Mouse (Mus musculus) embryonic stem cell, embryonic (primary cell): ENCODE results near the gene Itga6.

Experiments used
- CTCF ChIA-PET, 4 experiments: fragments of 300-600 bp in 2 of 4; fragments of 350-600 bp in 2 of 4; sonication (Branson Sonifier 250); formaldehyde crosslinking; loops; one replicate each; lab custom pipeline; 2022; ENCODE audit warnings: inconsistent platforms in 2 of 4; lab: Charles Lee
- POLR2A ChIA-PET, 4 experiments: fragments of 300-600 bp in 2 of 4; fragments of 350-600 bp in 2 of 4; sonication (Branson Sonifier 250); formaldehyde crosslinking; loops; one replicate each; lab custom pipeline; 2022; ENCODE audit warnings: antibody characterized with exemption in 4 of 4, inconsistent platforms in 1 of 4; lab: Charles Lee

Itga6 gene

GRCm38 (mm10) chr2:71773714-71774113 is 28.3 kb downstream of the Itga6 start:
- ChIA-PET CTCF (no interaction called here), POLR2A (no interaction called here)

DNA sequence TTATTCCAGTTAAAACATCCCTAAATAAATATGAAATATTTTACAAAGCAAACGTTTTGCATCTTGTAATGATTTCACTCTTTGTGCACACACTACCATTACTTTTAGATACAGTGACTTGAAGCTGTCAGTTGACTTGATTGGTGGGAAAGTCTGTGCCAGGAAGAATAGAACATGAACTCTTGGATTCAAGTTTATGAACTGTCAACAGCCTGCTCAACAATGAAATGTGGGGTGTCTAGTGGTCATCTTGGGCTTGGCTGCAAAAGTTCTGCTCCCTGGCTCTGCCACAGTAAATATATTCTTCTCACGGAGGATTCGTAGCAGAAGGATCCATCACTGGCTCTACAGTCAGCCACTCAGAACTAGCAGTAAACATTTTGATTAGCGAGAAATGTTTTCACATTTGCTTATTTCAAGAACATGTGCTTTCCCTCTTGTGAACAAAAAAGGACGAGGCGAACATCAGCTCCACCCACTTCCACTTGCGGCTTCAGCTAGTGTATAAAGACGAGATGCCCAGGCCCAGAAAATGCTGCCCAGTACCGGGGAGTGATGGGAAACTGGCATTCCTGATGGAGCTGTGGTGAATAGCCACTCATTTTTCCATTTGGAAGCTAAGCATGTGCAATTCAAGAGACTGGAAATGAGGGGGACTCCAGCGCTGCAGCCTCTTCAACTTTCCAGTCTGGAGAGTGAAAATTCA is 29.0 kb downstream of the Itga6 start:
- POLR2A ChIA-PET: interaction anchor here in 3 of 4 experiments (0.6 to 1.8 kb wide), 13 partner anchors 11 to 207 kb away, joined by 3 to 12 read pairs (median 4); partner anchors contain the start of gene Itga6 (in 1 of the 3)
- CTCF ChIA-PET: interaction anchor here in 1 of 4 experiments (0.6 kb wide), 1 partner anchor 29 kb away, joined by 3 read pairs; no protein-coding TSS in a partner anchor

GRCm38 (mm10) chr2:71775201-71775611 is 29.8 kb downstream of the Itga6 start:
- ChIA-PET POLR2A (interaction anchor here in 3 of 4 experiments (0.7 to 1.8 kb wide), 15 partner anchors 10 to 1247 kb away, joined by 3 to 12 read pairs (median 4); partner anchors contain the start of gene Itga6 (in 1 of the 3)), CTCF (interaction anchor here in 1 of 4 experiments (0.6 to 0.7 kb wide), 3 partner anchors 28 to 436 kb away, joined by 3 read pairs; no protein-coding TSS in a partner anchor)

GRCm38 (mm10) chr2:71779266-71779888 is 34.0 kb downstream of the Itga6 start:
- POLR2A ChIA-PET: interaction anchor here in 3 of 4 experiments (0.7 to 1.8 kb wide), 6 partner anchors 17 to 184 kb away, joined by 3 to 6 read pairs (median 4); partner anchors contain the start of gene Itga6 (in 1 of the 3)
- CTCF ChIA-PET: interaction anchor here in 2 of 4 experiments (0.6 to 1.1 kb wide), 3 partner anchors 33 to 50 kb away, joined by 3 to 6 read pairs (median 5); no protein-coding TSS in a partner anchor

DNA sequence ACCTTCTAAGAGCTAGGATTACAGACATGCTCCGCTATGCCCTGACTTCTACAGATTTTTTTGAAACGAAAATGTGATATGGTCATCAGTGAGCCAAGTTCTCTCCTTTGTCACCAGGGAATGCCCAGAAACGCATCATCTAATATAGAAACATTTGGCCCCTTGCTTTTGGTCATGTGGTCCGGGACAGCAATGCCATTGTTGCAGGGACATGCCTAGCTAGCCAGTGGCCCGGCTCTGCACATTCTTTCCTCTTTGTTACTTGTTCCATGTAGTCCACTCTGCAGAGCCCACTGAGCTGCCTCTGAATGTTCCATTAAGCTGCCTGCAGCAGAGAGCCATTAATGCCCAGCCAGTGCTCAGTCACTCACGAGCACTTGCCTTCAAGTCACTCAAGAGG is 34.6 kb downstream of the Itga6 start:
- CTCF ChIA-PET: interaction anchor here in 3 of 4 experiments (0.6 to 1.1 kb wide), 4 partner anchors 32 to 58 kb away, joined by 3 to 5 read pairs (median 3); no protein-coding TSS in a partner anchor
- POLR2A ChIA-PET: interaction anchor here in 3 of 4 experiments (0.7 to 1.8 kb wide), 6 partner anchors 18 to 185 kb away, joined by 3 to 6 read pairs (median 4); partner anchors contain the start of gene Itga6 (in 1 of the 3)

GRCm38 (mm10) chr2:71785260-71785659 is 39.8 kb downstream of the Itga6 start:
- CTCF ChIA-PET: no interaction called here
- POLR2A ChIA-PET: interaction anchor here in 2 of 4 experiments (0.5 to 3.6 kb wide), 6 partner anchors 11 to 41 kb away, joined by 3 to 24 read pairs (median 6); partner anchors contain the start of gene Itga6 (in 2 of the 2)

DNA sequence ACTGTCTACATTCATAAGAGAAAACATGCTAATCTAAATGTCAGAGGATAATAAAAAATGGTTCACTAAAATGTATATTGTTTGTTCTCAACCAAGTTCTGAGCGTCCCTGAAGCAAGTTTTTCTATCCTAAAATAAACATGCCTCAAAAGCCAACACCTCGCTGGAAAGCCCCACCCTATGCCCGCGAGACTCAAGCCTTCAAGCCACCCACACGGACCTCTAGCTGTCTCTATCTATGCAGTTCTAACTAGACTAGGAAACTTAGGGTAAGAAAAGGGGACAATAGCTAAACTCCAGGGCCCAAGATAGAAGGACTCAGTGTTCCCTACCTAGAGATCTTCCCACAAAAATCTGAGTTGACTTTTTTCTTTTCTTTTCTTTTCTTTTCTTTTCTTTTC is 40.6 kb downstream of the Itga6 start:
- ChIA-PET CTCF (interaction anchor here in 2 of 4 experiments (0.6 to 1.3 kb wide), 3 partner anchors 27 to 40 kb away, joined by 3 to 4 read pairs (median 3); no protein-coding TSS in a partner anchor), POLR2A (interaction anchor here in 3 of 4 experiments (0.6 to 3.6 kb wide), 35 partner anchors 10 to 958 kb away, joined by 3 to 24 read pairs (median 5); partner anchors contain the start of gene Itga6 (in 2 of the 3))

GRCm38 (mm10) chr2:71786591-71787155 is 41.3 kb downstream of the Itga6 start:
- CTCF ChIA-PET: interaction anchor here in 3 of 4 experiments (0.6 to 1.6 kb wide), 7 partner anchors 9 to 40 kb away, joined by 3 to 5 read pairs (median 4); no protein-coding TSS in a partner anchor

DNA sequence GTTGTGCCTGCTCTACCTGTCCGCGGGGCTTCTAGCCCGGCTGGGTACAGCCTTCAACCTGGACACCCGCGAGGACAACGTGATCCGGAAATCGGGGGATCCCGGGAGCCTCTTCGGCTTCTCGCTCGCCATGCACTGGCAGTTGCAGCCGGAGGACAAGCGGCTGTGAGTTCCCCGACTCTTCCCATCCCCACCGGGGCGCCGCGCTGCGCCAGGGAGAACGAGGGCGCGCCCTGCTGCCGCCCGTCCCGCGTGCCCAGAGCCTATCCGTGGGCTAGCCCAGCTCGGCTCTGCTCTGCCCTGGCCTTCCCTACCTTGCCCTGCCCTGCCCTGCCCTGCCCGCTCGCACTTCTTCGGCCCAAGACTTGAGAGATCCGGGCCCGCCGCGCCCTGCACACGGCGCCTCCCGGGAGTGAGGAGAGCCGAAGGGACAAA is 41.8 kb downstream of the Itga6 start:
- ChIA-PET CTCF (interaction anchor here in 3 of 4 experiments (0.6 to 1.6 kb wide), 12 partner anchors 9 to 1233 kb away, joined by 3 to 8 read pairs (median 4); partner anchors contain the start of gene Itga6 (in 1 of the 3)), POLR2A (interaction anchor here in 3 of 4 experiments (0.5 to 3.6 kb wide), 42 partner anchors 9 to 345 kb away, joined by 3 to 24 read pairs (median 6); partner anchors contain the start of gene Itga6 (in 2 of the 3))

More at GRCm38 (mm10) chr2:71786591-71787155, 41.3 kb downstream of the Itga6 start:
- POLR2A ChIA-PET: interaction anchor here in 3 of 4 experiments (0.5 to 3.6 kb wide), 43 partner anchors 10 to 958 kb away, joined by 3 to 24 read pairs (median 5); partner anchors contain the start of gene Itga6 (in 2 of the 3)

DNA sequence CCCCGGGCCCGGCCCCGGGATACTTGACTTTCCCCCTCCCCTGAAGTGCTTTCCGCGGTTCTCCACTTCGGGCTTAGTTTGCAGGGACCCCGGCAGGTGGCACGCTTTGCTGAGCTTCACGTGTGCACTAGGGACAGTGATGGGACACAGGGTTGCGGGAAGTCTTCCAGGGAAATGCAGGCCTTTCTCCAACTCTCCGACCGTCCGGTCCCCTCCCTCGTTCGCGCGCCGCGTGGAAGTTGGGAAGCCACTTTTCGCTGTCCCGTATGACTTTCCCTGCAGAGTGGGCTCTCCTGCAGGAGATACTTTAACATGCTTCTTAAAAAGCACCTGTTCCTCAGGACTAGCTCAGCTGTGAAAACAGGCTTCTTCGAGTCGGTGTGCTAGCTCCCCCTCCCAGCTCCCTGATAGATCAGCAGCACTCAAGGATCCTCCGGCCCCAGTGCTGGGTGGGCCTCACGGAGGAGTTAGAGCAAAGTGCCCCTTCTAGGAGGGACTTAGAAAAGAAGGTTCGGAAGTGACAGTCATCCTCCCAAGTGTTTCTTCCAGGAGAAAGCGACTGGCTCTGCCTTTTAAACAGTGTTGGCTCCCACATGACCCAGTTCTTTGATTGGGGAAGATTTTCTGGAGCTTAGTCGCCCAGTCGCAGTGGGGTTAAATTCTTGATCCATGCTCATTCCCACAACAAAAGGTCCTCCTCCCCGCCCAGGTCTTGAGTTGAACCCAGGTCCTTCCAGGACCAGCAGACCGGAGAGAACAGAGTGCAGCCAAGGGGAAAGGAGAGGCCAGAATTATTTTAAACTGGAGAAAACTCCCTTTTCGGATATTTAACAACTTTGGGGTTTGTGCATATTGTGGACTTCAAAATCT is 42.4 kb downstream of the Itga6 start:
- ChIA-PET POLR2A (interaction anchor here in 3 of 4 experiments (0.6 to 3.6 kb wide), 37 partner anchors 9 to 344 kb away, joined by 3 to 24 read pairs (median 5); partner anchors contain the start of gene Itga6 (in 2 of the 3)), CTCF (interaction anchor here (0.5 to 1.6 kb wide), 19 partner anchors 8 to 1234 kb away, joined by 3 to 8 read pairs (median 3); partner anchors contain the start of gene Itga6 (in 1 of the 4))

DNA sequence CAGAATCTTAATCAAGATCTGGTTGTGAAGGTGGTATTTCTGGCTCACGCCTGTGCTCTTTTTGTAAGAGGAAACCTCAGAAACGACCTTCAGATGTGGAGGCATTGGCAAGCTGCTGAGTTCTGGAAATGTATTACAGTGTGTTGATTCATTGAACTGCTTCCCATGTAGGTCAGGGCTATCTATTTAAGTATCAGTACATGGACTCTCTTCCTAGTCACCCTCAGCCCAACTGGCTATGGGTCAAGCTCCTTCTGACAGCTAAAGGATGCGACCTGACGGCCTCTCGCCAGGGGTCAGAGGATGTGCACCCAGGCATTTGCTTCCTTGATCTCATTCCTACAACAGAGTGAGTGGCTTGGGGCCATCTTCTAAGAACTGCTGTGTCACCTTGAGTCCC is 45.3 kb downstream of the Itga6 start:
- ChIA-PET CTCF (interaction anchor here in 1 of 4 experiments (1.3 kb wide), 1 partner anchor 8 kb away, joined by 3 read pairs; no protein-coding TSS in a partner anchor), POLR2A (interaction anchor here (0.7 to 3.5 kb wide), 18 partner anchors 9 to 72 kb away, joined by 3 to 20 read pairs (median 3); partner anchors contain the start of gene Itga6 (in 3 of the 4))

DNA sequence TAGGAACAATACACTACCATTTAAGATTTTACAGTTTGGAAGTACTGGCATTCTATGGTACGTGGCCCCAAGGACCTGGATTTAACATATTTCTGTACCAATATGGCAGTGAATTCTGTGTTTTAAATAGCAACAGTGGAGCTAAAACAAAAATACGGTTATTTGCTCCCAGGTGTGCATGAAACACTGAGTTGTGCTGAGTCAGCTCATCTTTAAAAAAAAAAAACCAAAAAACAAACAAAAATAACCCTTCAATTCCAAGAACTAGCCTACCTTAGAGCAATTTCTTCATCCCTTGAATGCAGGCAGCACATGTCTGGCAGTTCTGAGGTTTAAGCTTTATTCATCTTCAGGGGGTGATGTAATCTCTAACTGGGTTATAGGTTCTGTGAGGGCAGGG is 45.8 kb downstream of the Itga6 start:
- ChIA-PET POLR2A (interaction anchor here (0.6 to 3.5 kb wide), 22 partner anchors 9 to 1769 kb away, joined by 3 to 20 read pairs (median 3); partner anchors contain the start of gene Itga6 (in 3 of the 4)), CTCF (interaction anchor here in 1 of 4 experiments (0.6 kb wide), 1 partner anchor 61 kb away, joined by 6 read pairs; no protein-coding TSS in a partner anchor)

- POLR2A ChIA-PET: interaction anchor here in 3 of 4 experiments (0.6 to 5.2 kb wide), 10 partner anchors 9 to 146 kb away, joined by 3 to 30 read pairs (median 4); partner anchors contain the start of gene Itga6 (in 2 of the 3)
- CTCF ChIA-PET: no interaction called here
Measured at GRCm38 (mm10) chr2:71794139-71794538, 48.7 kb downstream of the Itga6 start.

GRCm38 (mm10) chr2:71796787-71797186 is 51.4 kb downstream of the Itga6 start:
- POLR2A ChIA-PET: interaction anchor here in 3 of 4 experiments (0.5 to 5.2 kb wide), 8 partner anchors 9 to 195 kb away, joined by 3 to 30 read pairs (median 4); partner anchors contain the start of gene Itga6 (in 1 of the 3)
- CTCF ChIA-PET: interaction anchor here in 2 of 4 experiments (0.6 to 1.4 kb wide), 2 partner anchors 9 to 71 kb away, joined by 3 read pairs; no protein-coding TSS in a partner anchor

- ChIA-PET CTCF (interaction anchor here in 3 of 4 experiments (0.7 to 2.0 kb wide), 7 partner anchors 9 to 203 kb away, joined by 3 to 9 read pairs (median 4); no protein-coding TSS in a partner anchor), POLR2A (interaction anchor here in 3 of 4 experiments (0.6 to 7.5 kb wide), 30 partner anchors 8 to 1778 kb away, joined by 3 to 39 read pairs (median 4); partner anchors contain the start of gene Itga6 (in 2 of the 3))
Measured at GRCm38 (mm10) chr2:71800798-71801197, 55.4 kb downstream of the Itga6 start.
